Mouse (Mus musculus) c-Kit-positive CD71-positive TER-119-negative erythroid progenitor cells, embryonic 14.5 days (primary cell): ENCODE data around the gene A630023A22Rik.

Source experiments
- DNase-seq: peaks from one replicate; pipeline ENCODE4 v3.0.0-alpha.2; 2013; ENCODE audit warnings: low read depth

A630023A22Rik gene

DNA sequence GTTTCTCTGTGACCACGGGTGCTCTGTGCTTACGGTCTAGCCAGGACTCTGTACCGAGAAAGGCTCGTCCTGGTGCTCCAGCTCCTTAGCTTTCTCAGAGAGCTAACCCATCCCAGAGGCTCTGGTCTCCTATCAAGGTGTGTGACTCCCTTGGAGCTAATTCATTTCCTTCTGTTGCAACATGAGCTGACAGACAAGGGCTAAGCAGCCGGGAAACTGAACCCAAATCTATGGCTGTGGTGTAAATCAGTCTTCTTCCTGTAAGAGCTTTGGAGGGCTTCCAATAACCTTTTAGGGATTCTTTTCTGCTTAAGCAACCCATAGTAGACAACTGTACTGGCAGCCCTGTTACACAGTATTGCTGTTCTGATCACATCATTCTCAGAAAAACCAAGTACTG lies at the start of gene A630023A22Rik:
Gene A630023A22Rik (minus strand): TSS at position 154 of the 400 bp plus-strand sequence.
- DNase-seq, result no peak

DNA sequence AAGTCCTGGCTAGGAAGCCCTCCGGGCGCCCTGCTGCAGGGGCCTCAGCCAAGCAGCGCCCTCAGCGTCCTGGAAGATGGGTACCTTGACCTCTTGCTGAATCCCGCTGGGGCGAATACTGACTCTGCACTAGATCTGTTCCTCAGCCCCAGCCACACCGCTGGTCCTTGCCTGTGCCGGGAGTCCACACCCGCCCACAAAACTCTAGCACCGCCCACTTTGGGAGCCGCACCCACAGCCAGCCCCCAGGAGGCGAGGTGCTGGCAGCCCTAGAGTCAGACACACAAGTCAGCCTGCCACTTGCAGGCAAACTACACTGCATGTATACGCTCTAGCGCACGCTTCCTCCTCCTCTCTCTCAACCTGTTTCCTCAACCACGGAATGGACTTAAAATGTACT lies 49.8 kb upstream of the A630023A22Rik start, which contains the start of gene Npy4r:
Gene Npy4r (minus strand): TSS at position 148 of the 400 bp plus-strand sequence.
- peak; percentile 20 for DNase-seq

DNA sequence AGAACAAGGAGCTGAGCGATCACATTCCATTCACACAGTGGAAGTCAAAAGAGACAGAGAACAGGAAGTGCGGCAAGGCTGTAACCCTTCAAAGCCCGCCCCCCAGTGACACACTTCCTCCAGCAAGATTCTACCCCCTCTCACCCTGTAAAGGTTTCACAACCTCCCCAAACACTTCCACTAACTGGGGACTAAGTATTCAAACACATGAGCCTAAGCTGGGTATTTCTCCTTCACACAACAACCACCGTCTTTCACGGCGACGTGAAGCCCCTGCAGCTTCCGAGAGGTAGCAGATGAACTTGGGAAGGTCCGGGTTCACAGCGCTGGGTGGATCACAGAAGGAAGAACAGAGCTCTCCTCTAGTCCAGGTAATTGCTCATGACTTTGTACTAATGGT lies 40.4 kb upstream of the A630023A22Rik start:
- DNase-seq, result no peak

DNA sequence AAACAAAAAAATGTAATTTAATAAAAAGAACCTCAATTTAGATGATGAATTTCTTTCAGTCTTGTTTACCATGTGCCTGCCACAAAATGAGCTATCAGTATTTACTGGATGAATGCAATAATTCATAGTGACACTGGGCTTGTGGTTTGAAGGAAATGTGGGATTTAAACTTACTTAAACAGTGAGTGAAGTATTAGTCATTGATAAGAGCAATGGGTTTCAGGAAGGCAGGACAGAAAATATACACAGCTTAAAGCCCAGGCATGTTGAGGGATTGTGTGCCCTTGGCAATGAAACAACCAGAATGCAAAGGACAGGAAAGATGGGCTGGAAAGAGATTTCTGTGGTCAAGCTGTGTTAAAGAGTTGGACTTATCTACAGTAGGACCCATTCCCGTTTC lies 39.8 kb upstream of the A630023A22Rik start:
- DNase-seq, result no peak

DNA sequence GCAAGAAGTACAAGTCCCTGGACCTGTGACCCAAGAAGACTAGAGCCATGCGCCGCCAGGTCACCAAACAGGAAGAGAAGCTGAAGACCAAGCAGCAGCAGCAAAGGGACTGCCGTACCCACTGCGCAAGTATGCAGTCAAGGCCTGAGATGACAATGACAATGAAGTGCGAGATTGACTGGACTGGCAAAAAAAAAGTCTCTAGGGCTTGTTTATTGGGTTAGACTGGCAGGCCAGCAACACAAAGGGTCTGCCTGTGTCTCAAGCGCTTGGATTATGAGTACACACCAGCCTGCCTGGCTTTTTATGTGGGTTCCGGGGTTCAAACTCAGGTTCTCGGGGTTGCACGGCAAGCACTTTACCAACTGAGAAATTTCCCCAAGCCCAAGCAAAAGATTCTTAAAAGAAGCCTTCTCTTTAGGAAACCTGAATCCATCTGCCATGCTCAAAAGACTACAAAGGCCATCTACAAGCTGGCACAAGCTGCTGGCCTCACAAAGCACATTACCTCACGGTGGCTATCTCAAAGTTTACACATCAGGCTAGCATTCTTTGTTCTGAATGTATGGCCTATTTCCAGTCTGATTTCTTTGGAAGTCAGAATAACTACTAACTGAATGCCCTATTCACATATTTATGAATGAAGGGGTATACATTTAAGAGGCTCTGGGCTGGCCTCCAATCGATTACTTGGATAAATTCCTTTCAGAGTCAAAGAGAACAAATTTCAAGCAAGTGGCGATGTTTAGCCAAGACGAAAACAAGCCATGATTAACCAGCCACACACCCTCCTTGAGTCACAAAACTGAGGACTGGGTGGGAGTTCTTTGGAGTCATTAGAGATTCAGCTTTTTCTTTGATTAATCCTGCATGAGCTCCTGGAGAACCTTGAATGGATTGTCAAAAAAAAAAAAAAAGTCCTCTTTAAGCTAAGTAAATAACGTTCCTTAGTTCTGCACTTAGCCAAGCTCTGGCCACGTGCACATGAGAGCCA lies 37.4 kb upstream of the A630023A22Rik start:
- DNase-seq, result no peak

DNA sequence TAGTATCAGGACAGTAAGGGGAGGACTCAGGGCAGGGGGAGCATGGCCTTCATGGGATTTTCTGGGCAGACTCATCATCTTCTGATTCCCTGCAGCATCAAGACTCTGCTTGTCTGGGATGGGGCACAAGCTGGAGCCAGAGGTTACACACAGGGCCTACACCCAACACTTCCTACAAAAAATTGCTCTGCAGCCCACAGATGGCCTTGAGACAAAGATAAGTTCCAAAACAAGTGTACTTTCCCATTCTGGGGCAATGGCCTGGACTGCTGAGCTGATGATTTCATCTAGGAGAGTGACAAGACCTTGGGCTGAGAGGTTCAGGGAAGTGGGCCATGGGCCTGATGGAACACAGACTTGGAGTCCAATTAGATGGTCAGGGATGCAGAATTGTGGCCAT lies 32.8 kb upstream of the A630023A22Rik start:
- DNase-seq, result no peak

DNA sequence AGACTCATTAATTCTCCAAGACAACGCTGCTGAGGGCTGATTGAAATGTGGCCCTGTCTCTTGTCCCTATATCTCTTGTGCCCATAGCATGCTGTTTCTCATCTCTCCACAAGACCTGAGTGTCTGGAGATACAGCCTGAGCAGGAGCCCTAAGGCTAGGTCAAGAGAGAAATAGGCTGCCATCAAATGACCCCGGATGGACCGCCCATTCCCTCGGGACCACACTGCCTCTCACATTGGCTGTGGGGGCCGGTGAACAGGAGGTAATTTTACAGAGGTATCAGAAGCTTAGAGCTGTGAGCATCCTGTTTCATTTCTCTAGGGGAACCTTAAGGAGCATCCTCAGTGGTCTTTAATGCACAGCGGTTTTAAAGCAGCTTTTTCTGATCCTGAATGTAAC lies 28.7 kb upstream of the A630023A22Rik start:
- no peak for DNase-seq

DNA sequence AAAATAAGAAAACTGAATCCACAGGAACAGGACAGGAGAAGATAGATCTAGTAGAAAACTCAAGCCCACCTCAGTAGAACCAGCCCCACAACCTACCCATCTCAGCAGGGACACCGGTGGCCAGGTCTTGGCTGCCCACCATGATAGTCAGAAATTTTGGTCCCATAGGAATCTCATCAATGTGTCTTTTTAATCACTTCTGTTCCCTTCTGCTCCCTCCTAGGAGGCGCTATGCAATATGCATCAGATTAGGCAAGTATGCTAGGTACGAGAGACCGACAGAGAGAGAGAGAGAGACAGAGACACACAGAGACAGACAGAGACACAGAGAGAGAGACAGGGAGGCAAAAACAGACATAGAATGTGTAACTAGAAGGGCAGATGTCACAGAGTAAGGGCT lies 19.1 kb upstream of the A630023A22Rik start:
- DNase-seq, result no peak

DNA sequence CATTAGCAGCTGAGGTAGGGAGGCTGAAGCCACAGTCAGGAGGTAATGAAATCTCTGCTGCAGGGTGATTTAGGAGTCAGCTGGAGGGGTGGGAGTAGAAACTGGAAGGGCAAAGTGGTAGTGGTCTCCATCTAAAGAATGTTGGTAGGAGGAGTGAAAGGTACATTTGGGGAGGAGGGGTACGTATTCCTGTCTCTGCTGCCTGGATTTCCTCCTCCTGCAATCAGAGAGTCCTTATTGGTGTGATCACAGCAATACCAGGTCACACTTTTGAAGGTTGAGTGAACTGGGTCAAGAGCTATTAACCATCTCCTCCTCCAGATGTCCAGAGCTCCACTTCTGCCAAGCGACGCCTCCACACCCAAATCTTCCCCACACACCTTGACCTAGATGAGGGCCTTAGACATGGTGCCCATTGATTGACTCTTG lies 18.4 kb upstream of the A630023A22Rik start:
- no peak for DNase-seq

DNA sequence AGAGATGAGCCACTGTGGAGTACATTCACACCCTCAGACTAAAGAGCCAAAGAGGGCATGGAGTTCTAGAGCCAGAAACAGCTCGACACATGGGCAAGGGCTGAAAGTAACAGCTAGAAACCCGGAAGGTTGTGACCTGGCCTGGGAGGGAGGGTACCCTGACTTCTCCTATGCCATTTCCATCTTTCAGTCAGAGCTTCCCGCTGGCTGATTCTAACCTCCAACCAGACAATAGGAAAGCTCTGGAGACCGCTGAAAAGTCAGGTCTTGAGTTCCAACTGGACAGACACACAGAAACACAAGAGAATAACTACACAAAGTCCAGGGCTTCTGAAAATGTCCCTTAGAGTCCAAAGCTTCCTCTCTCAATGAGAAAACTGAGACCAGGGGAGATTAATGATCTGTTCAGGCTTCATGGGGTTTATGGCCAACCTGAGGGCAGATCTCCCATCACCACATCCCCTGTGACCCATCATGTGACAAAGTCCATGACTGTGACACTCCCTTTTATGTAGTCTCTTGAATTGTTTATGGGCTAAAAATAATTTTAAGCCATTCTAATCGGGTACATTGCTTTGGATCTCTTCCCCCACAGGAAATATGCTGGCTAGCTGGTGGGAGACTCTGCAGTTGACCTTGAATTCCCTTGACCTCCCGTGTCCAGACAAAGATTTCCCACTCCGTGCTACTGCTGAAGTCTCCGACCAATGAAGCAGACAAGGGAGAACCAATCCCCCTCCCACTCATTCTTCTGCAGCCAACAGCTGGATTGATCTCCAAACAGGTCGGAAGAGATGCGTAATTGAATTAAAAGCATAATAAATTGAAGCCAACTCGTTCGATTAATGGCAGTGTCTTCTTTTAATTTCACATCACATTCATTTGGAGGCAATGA lies 17.7 kb upstream of the A630023A22Rik start:
- DNase-seq, result no peak

DNA sequence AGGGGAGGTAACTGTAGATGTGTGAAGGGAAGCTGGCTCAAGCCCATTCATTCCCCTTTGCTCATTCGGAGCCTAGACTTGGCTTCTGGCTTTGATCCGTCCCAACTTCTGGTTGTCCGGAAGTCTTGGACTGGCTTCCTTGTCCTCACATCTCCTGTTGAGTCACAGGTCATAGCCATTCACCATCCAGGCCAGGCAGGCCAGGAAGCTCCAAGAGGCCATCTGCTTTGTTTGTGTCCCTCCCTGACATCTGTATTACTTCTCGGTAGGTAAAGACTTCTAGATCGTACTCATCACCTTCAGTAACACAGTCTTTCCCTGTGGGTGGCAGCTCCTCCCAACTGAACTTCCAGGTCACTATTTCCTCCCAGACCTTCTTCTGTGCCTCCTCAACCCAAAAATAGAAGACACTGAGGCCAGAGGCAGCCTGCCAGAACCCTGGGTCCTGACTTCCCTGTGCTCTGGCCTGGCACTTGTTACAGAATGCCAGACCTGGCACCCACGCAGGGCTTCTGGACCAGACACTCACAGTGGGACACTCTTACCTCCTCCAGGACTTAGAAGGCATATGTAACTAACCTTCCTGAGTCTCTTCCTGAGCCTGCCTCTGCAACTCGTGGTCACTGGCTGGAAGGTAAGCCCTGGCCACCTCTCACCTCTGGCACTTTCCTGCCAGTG lies 16.6 kb upstream of the A630023A22Rik start:
- DNase-seq, result no peak

DNA sequence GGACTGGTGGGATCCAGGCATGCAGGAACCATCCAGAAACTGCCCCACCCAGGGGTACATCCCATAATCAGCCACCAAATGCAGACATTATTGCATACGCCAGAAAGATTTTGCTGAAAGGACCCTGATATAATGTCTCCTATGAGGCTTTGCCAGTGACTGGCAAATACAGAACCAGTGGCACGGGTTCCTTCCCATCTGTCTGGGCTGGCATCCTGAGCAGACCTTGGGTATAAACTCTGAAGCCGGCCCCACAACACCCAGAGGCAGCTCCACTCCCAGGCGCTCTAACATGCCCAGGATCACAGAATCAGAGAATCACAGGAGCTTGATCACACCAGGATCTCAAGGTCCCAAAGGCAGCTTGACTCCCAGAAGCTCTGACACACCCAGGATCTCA lies 11.8 kb upstream of the A630023A22Rik start:
- DNase-seq, result no peak

DNA sequence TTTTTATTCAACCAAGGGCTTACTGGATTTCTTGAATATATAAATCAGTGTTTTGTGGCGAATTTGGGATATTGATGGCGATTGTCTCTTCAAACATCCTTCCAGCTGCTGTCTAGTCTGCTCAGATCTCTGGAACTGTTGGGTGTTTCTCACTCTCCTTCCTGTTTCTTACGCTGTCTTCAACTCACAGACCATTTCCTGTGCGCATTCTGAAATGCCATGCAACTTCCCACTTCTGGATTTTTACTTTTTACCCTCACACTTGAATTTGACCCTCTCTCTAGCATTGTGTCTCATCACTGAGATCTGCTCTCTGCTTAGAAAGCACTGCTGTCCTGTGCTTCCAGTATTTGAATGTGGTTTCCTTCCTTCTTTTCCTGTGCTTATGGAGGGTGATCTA lies 5.0 kb upstream of the A630023A22Rik start:
- no peak for DNase-seq

DNA sequence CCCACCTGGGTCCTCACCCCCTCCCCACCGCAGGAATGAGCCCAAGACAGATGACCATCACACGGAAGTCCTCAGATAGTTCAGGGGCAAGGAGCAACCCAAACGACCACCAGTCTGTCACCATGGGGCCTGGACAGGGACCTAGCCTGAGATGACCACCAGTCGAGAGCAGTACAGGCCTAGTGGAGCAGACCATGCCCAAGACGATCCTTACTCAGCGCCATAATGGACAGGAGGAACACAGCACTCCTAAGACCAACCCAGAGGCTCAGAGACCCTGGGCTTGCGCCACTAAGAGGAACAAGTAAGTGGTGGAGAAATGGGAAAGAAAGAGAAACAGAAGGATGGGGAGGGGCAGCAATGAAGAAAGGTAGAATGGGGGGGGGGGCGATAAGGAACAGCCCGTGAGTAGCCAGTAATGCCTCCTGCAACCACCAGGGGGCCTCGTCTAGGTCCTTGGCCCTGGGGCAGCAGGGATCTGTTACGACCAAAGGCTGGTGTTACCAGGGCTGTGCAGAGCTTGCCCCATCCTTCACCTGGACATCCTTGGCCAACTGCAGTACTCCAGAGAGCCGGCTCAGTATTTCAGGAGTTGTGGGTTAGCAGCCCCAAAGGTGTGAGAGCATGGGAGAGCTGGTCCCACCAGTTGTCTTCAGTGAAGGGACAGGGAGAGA lies 4.0 kb upstream of the A630023A22Rik start:
- no peak for DNase-seq

DNA sequence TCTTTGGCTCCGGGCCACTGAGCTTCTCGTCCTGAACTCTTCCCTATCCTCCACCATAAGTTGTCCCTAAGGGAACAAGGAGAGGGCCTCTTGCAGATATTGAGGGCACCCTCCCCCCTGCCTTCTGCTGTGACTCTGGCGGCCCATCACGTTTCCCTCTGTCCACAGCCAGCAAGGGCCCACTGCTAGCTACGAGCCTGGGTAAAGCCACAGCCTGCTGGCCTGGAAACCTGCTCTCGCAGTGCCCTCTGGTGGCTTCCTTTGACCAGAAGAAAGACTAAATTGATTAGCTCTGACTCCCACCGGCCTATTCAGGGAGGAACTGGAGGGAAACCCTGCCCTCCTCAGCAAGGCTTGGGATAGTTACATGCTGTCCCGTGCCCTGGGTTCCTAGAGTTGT lies 2.3 kb upstream of the A630023A22Rik start:
- DNase-seq, result no peak

DNA sequence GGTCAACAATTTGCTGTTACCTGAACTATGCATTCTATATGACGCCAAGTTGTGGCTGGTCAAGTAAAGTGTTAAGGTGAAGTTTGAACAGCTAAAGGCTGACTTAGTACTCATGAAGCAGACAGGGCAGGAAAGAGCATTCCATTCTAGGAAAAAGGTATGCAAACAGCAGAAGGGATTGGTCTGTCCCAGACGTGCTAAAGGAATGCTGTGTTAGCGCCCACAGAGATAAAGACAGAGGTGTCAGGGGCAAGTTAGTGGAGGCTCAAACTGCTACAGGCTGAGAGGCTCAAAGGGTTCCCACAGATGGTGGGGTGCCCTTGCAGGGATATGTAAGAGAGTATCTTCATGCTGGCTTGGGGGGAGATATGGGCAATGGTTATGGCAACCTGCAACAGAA lies 1.3 kb upstream of the A630023A22Rik start:
- no peak for DNase-seq

DNA sequence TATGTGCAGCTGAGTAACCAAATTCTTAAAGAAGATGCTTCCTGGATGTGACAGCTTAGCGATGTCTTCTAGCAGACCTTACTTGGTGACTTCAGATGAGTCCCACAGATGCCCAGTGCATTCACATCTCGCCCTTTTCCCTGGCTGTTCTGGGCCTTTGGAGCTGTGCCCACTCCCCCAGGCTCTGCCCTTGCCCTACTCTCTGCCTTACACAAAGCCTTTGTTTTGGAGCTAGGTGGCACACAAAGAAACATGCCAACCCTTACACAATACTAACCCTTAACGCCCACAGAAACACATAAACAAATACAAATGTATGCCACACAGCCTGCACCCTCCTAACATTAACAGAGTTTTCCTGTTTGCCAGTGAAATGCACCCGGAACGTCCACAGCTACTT lies 6.4 kb downstream of the A630023A22Rik start:
- no peak for DNase-seq

DNA sequence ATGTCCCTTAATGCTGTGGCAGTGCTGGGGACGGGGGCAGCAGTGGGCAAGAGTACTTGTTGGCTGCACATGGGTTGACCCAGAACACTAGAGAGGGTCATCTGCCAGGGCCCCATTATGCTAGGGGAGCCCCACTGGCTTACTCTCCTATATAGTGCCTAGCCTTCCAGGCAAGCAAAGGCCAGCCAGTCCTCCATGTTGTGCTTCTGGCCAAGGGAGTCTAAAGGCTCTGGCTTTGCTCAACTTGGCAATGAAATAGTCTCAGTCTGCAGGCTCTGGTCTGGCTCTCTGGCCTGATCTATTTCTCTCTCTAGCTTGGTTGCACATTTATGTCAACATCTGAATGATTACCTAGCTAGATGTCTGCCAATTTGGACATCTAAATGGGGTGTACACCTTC lies 9.7 kb downstream of the A630023A22Rik start:
- DNase-seq, result no peak

DNA sequence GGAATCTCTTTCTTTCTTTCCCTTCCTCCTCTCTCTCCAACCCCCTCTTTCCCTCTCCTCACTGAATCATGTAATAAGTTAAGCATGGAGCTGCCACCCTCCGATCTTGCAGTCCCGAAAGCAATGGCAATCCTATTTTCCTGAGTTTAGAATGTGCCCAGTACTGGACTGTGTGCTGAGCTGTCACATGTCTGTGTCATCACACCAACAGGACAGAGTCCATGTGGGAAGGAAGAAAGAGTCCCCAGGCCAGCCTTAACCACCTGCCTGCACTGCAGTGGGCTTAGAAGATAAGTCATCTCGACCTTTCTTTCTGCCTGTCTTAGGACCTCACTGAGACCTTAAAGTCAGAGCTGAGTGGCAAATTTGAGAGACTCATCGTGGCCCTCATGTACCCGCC lies 11.1 kb downstream of the A630023A22Rik start:
- no peak for DNase-seq

DNA sequence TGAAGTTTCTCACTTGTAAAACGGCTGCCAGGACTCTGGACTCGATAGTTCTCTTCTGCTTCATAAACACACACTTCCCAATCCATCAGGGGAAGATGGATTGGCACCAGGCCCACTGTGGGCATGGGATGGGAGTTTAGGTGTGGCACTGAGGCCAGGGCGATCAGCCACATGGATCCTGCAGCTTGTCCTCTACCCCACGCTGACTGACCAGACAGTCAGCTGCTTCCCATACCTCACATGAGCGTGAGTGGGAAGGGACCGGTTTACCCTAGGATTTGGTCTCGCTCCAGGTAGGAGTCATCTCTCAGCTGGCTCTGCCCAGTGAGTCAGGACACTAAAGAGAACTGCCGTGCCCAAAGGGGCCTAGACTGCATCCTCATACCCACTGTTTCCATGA lies 12.8 kb downstream of the A630023A22Rik start:
- DNase-seq, result no peak

DNA sequence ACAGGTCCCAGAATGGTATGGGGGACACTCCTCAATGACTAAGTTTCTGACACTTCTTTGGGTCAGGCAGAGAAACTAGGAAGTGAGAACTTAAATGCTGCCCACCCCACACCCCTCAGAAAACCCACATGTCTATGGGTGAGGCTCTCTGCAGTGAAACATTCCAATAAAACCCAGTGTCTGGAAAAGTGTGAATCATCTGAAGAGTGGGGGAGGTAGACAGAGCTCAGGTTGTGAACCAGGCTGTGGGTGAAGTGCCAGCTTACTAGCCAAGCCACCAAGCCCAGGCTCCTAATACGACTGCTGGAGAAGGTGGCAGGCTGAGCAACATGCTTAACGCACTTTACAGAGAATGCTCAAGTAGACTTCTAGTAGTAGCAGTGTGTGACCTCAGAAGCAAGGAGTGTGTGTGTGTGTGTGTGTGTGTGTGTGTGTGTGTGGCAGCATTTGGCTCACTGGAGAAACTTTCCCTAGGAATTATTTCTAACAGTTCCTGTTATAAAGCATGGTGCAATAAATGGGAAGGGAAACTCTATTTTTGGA lies 14.6 kb downstream of the A630023A22Rik start:
- DNase-seq, result no peak
